Mouse (Mus musculus): Measurements from ENCODE around the gene Pex3.

The Pex3 gene

DNA sequence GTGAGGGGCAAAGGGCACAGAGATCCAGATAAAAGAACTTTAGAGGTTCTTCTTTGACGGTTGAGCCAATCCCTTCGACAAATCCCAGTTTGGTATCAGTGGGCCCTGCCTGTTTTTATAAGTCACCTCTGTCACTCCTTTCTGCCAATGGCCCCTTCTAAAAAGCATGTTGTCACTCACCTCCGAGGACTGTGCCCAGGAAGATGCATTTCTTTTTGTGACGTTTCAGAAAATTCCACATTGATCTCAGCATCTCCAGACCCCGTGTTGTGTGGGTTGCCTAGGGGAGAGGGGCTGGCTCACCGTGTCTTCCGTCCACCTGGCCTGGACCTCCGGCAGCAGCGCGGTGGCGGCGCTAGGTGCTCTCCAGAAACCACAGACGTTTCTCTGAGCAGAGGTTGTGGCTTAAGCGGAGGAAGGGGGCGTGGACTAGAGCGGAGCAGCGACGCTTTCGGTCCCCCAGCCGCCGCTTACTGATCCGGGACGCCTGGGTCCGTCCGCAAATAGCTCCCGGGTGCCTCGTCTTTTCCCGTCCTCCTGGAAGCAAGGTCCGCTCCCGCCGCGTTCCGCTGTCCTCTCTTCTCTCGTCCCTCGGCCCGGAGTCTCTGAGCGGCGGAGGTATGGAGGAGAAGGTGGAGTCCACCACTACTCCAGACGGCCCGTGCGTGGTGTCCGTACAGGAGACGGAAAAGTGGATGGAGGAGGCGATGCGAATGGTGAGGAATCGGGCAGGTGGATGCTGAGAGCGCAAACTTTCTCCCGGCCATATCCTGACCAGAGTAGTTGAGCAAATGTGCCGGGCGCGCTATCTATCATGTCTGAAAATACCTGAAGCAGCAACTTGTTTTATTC is at the start of gene Pex3, which contains the start of gene Adat2:
Gene Pex3 (minus strand): TSS at position 497 of the 852 bp plus-strand sequence.
Gene Adat2 (plus strand): TSS at position 249 of the 852 bp plus-strand sequence.
- peak; percentile 96 for DNase-seq (ENCODE audit: low read depth)

DNA sequence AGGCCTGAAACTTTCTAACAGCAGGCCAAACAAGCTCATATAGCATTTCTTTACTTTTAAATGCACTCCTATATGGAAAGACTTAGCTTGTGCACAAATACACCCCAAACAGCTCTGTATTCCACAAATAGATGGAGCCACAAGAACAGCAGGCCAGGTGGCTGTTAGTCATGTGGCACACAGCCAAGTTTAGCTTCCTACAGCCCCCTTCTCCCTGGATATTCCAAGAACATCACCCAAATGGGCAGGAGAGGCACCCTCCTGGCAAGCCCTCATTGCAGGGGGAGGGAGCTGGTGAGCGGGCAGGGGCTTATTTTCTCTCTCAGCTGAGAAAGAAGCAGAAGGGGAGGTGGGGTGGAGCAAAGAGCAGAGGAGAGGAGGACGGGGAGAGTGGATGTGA is 48.0 kb upstream of the Pex3 start:
- DNase-seq (ENCODE audit: low read depth) = peak; percentile 62

DNA sequence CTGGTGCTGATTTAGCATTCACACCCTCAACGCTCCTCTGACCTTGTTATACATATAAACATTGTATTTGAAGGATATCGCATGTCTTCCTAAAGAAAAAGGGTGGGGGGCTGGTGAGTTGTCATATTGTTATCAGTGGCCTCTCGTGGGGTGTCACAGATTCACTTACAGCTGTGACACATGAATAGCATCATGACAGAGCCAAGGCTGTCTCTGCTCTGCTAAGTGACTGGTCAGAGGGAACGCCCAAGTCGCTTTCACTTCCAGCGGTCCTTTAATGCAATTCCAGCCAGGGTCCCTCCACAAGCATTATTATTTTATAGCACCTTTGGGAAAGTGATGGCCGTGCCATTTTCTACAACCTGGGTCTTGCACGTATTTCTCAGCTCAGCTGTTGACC is 44.5 kb upstream of the Pex3 start:
- DNase-seq (ENCODE audit: low read depth) = no peak

DNA sequence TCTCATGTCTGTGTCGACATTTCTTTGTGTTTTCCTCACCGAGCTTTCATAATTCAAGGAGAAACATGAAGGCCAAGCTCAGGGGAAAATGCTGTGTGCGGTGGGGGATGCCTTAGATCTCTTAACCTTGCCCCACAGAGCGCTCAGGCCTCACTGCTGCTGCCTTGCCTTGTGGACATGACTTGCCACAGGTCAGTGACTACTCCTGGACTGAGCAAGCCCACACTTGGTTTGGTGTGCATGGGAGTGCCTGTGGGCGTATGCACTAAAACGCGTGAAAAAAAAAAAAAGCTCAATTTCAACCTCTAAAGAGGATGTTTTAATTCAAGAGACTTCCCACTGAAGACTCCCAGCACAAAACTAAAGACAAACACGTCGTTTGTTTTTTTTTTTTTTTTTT is 43.9 kb upstream of the Pex3 start:
- DNase-seq (ENCODE audit: low read depth) = no peak

DNA sequence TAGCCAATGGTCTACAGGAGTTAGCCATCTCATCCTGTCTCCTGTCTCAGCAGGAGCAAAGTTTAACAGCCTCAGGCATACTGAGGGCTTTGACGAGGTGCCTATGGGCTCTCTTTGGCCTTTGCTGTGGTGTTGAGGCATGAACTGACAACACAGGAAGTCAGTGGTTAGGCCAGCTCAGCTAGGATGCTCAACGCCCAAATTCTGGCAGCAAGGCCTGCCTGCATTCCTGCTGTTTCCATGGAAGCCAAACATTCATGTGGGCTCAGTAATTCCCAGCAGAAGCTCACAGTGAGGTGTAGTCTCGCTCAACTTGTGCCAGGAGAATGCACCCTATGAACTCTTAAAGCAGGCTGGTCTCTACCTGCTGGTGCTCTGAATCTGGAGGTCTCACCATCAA is 43.1 kb upstream of the Pex3 start:
- DNase-seq (ENCODE audit: low read depth) = peak; percentile 89

DNA sequence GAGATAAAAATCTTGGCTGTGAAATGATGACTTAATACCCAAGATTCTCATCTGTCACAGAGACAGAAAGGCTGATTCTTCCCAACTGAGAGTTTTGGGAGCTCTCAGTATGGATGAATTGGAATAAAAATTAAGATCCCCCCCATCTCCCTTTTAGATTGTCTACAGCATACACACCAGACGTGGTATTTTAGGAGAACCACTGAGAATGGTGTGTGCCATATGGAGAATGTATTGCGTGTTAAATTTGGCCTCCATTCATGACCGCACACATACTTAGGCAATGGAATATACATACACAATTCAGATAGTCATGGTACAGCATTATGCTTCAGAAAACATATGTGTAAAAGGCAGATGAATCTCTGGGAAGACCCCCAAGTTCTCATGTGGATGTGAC is 40.6 kb upstream of the Pex3 start:
- no peak for DNase-seq (ENCODE audit: low read depth)

DNA sequence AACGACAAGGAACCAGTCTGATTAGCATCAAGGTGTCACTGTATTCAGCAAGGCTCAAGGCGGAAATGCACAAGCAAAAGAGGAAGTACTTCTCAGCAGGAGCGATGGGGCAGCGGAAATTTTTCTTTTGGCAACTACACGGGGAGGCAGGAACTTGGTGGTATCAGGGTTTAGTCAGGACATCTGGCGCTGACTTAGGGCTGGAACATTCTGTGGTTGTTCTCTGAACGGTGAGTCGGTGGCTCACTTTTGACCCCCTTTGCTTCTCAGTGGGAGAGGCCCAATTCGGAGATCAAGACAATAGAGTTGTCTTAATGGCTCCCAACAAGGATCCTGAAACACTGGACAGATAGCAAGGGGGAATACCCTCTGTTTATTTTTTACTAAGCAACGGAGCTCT is 39.3 kb upstream of the Pex3 start:
- peak; percentile 16 for DNase-seq (ENCODE audit: low read depth)

DNA sequence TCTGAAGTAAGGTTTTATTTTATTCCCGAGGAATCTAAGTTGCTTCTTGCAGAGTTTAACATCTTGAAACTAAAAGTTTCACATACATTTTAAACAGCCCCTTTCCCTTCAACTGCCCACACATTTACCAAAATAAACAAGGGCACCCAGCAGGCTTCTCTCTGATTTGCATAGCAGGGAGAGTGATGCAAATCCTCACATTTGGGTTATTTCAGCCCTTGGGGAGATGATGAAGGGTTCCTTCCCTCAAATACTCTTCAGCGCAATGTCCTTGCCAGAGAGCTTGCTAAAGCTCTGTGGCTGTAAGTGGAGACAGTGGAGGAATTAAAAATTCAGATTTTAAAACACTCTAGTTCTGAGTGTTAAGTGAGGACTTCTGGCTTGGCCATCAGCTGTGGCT is 35.0 kb upstream of the Pex3 start:
- no peak for DNase-seq (ENCODE audit: low read depth)

DNA sequence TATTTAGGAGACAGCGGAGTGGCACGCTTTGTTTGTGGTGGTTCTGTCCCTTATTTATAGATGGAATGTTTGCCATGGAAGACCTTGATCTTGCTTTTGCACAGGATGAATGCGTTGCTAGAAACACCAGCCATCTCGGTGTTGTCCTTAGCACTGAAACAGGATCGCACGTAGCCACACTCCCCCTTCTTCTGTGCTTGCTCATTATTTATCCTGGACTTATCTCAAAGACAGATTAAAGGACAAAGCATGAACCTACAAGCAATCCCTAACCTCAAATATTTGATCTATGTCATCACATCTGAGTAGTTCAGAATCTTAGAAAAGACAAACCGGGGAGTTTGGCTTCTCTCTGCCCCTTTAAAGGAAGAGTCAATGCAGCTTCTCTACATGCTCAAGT is 24.2 kb upstream of the Pex3 start:
- DNase-seq (ENCODE audit: low read depth) = peak; percentile 53

DNA sequence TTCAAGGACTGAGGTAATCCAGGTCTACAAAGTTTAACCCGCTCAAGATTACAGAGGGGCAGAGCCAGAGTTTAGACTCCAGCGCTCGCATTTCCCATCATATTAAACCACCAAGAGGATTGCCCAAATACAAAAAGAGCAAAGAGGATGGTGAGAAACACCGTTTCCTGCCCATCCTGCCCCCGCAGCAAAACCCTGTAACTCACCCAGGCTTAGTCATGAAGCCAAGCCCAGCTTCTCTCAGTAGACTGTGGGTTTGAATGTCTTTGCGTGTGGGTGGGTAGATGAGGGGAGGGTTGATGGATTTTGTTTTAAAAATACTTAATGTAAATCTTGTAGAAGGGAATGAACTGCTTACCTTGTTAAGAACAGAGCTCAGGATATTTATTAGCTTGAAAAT is 19.5 kb upstream of the Pex3 start:
- DNase-seq (ENCODE audit: low read depth) = no peak

DNA sequence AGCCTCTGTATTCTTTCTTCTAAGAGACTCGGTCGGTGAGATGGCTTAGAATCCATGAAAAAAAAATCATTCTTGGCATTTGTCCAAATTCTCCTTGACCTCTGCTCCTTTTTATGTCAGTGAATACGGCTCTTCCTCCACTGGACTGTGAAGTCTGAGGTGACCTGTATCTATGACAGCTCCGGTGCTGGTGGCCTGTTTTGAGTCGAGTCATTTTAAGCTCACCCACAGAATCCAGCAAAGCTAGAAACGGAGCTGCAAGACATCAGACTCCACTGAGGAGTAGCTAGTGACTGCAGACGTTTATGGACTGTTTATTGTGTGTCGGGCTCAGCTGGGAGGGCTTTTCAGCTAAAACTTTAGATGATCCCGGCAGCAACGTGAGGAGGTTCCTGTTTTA is 19.1 kb upstream of the Pex3 start:
- no peak for DNase-seq (ENCODE audit: low read depth)

DNA sequence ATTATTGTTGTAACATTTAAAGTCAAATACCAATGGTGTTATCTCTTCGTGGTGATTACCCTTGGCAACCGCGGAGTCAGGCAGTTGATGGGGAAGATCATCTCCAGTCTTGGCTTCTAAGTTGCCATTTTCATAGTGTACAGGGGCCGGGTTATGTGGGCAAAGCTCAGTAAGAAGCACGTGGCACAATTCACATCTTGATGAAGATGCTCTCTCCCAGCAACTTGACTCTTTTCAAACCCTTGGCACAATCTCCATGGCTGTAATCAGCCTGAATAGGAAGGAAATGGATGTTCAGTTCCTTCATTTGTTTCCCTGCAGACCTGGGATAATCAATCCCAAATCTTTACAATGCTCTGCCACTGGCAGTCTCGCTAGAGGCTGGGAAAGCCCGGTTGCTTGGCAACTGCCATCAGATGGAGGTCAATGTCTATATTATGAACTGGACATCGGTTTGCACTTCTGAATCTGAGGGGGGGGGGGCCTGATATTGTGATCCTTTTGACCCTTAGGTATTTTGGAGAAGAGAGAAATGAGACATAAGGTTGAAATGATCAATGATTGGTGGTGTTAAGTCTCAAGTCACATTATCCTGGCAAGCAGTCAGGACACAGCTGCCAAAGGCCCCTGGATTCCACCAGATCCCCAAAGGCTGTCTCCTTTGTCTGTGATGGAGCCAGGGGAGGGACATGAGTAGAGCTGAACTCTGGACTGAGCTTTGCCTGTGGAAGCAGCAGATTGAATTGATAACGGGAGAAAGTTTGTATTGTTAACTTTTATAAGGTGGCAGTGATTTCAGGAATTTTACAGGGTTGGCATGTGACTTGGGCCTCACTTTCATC is 18.0 kb upstream of the Pex3 start:
- no peak for DNase-seq (ENCODE audit: low read depth)

DNA sequence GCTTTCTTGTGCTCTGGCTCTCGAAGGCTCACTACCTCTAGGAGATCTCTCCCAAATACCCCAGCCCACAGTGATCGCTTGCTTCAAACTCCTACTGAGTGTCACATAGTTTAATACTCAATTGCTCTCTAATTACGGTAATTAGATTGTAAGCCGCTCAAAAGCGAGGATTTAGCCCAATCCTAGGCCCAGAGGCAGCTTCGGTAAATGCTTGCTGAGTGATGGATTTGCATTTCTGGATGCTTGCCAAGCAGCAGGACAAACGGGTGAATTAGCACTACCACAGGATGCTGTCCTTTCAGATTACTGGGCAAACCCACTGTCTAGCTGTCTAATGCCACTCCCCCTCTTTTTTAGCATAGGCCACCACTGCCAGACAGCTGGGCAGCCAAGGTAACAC is 16.9 kb upstream of the Pex3 start:
- DNase-seq (ENCODE audit: low read depth) = no peak

DNA sequence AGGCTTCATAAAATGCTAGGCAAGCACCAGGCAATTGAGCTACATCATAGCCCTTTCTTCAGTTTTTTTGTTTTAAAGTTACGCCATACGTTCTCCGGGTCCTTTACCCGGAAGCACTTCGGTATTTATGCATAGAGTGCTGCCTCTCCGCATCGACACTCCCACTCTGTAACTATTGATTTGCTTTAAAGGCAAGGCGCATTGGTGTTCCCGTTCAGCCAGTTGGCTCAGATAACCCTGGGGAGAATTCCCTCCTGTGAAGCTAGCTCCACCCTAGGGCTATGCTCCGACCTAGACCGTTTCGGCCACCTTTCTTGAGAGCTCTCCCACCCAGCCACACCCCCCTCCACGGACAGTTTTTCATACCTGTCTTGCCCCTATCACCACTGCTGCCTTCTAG is 13.5 kb upstream of the Pex3 start:
- no peak for DNase-seq (ENCODE audit: low read depth)

DNA sequence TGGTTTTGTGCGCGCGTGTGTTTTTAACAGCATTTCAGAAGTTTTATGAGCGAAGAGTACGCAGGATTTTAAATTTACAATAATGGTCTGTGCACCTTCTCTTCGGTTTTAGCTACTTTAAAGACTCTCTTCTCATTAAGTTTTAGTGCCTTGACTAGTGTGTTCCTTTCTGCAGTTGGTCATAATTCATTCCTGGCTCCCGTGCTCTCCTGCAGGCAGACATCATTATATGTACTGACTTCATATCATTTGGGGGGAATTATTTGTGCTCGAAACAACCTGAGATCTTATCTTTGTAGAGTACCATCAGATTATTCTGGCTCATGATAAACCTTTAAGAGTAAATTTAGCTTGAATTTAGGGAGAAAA is 12.1 kb upstream of the Pex3 start:
- no peak for DNase-seq (ENCODE audit: low read depth)

DNA sequence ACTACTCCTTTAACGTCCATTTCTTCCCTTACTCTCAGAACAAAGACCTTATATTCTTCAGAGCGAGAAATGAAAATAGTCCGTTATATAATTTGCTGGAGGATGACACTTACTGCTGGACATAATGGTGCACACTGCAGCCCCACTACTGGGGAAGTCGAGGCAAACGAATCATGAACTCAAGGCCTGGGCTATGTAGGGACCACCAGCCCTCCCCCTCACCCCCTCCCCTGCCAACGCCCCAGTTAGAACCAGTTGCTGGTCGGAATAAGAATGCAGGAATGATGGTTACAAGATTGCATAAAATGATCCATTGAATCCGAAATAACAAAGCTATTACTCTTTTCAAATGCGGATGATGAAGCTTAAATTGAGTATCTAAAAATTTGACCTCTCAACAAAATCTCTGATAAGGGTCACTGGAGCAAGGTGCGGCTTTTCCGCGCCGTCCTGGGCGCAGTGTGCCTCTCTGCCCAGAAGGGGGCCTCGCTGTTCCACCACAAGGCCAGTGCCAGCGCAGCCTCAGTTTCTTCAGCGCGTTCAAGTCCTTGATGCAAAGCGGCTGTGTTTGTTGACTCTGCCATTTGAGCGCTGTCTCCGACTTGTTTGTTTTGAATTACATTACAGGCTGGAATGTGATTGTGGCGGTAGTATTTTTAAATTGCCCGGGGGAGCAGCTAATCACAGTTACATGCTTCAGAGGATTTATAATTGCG is 11.6 kb upstream of the Pex3 start:
- DNase-seq (ENCODE audit: low read depth) = peak; percentile 60

DNA sequence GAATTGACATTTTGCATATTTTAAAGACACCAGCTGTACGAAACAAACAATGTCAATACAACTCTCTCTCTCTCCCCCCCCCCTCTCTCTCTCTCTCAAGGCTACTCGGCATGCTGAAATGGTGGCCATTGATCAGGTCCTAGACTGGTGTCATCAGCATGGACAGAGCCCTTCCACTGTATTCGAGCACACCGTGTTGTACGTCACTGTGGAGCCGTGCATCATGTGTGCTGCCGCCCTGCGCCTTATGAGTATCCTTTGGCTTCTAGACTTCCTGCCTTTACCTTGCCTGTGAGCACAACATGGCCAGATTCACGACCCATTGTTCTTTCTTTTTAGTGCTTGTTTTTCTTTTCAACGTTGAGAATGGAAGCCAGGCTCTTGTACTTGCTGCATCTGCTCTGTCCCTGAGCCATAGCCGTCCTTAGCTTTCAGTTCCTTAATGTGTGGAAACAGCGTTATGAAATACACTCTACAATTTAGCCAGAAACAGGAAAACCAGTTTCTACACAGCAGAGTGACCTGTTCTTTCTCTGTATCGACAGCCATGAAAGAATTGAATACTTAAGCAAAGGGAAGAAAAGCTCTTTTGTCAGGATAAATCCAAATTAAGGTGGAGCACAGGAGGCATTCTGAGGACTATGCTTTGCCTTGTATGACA is 7.2 kb upstream of the Pex3 start:
- no peak for DNase-seq (ENCODE audit: low read depth)

DNA sequence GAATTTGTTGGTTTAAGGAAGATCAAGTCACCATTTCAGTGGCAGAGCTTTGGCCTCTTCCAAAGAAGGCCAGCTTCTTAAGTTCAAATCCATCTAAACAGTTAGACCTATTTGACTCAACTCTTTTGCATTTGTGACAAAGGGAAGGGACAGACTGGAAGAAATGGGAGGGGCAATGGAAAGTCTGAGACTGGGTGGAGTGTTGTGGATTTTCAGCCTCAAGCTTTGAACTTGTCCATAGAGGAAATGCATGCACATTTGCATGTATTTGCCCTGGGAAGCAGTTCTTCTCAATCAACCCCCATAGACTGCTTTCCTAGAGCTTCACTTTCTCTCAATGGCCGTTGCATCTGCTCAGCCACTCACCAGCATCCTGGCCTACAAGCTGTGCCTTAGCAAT is 1.4 kb upstream of the Pex3 start:
- DNase-seq (ENCODE audit: low read depth) = no peak

DNA sequence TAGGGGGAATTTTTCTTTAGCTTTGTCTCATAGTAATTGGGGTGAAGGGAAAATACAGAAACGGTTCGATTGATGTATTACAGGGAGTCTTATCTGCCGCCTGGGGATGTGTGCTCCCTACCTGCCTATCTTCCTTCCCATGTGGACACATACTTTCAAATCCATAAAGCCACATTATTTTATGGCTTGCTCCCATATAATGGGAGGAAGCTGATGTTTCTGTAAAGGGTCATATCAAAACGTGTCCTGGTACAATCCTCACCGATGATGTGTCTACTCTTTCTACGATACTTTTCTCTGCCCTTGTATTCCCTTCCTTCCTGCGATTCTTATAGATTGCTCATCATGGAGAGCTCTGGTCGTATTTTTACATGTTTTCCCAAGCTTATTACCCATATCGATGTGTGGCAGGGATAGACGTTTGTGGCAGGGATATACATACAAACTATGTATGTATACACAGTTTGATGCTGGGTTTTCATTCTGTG is 600 bp upstream of the Pex3 start:
- peak; percentile 27 for DNase-seq (ENCODE audit: low read depth)

DNA sequence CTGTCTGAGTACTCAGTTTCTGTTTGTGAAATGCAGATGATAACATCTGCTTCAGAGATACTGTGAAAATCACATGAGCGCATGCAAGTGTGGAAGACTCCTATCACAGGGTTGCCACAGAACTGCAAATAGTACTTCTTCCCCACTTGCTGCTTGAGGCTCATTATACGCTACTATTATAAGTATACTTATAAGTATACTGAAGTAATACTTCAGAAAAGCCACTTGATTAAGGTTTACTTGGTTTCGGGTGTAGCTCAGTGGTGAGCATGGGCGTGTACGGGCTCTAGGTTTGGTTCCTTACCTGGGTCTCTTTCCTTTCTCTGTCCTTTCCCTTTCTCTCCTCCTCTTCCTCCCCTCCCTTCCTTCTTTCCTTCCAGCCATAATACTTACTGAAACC is 11.2 kb downstream of the Pex3 start:
- no peak for DNase-seq (ENCODE audit: low read depth)

DNA sequence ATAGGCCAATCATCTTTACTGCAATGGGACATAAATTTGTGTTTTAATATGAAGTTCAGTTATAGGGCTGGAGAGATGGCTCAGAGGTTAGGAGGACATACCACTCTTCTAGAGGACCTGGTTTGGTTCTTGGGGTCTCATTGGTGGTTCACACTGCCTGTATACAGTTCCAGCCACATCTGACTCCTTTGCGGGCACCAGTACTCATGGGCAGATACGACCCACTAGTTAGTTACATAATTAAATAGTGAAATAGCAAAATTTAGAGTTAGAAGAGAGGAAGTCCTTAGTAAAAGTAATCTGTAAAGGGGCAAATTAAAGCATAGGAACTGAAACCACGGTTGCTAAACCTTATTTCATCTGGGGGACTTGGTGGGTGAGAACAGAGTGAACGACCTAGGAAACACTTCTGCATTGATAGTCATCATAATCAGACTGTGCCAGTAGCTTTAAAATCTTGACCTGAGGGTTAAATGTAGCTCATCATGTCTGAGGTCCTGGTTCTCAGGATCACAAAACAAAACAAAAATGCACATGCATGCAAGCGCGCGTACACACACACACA is 13.1 kb downstream of the Pex3 start:
- DNase-seq (ENCODE audit: low read depth) = no peak

DNA sequence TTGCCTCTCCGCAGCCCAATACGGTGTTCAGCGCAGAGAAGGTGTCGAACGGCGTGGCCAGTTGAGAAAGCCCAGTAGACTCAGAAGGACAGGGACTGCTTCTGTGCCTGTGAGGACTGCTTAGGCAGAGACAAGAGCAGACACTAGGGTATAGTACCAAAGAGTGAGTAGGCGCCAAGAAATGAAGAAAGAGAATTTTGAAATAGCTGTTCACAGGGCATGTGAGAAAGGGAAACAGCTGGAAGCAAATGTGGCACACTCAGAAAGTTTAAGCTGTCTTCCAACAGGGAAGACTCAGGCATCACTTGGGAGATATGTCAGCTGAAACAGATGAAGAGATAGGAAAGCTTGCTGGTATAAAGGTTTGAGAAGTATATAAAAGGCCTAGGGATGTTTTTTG is 16.2 kb downstream of the Pex3 start:
- DNase-seq (ENCODE audit: low read depth) = no peak
